8 mouse cellular contexts compared by ENCODE assay signal in genomic region chr9:102716481-102717163, GRCm38 (mm10). TPM values are rescaled to one million over a fixed set of nuclear protein-coding genes. Genes with fewer than 3 reads are reported as not detected.
DNase-seq lines count a peak whose midpoint lies in the region; ATAC-seq and TF ChIP-seq lines count a peak whose summit lies in the region.

Amotl2 (plus strand) TSS chr9:102716672.

- intact Hi-C loops in heart, postnatal 14 days (cut with DNase I): loop anchor here (1.0 to 5.0 kb wide), 2 partner anchors 63 to 151 kb away; no protein-coding TSS in a partner anchor

- TF ChIP-seq POLR2A in thymus, adult 2 months (IDR thresholded peaks at IDR 0.05; ENCODE audit: control insufficient read depth, extremely low read depth, insufficient read depth, low read length, poor library complexity): no peak
- TF ChIP-seq POLR2A in embryonic fibroblast, embryonic 13.5 days (IDR thresholded peaks at IDR 0.05; ENCODE audit: low read depth, low read length): peak; percentile 45; the same call in 1 of the 2 replicates

- peak within 1 kb of the TSS; percentile 34 for H3K4me3 ChIP-seq in thymus, adult 2 months (ENCODE audit: control insufficient read depth, insufficient read depth, low read length)
- peak within 1 kb of the TSS; percentile 50 for H3K4me3 ChIP-seq in embryonic fibroblast, embryonic 13.5 days (ENCODE audit: insufficient read depth, low read length)
- peak within 1 kb of the TSS; percentile 86 for H3K4me3 ChIP-seq in limb, embryonic 12.5 days (replicated peaks)
- H3K4me3 ChIP-seq in stomach, embryonic 16.5 days (replicated peaks; ENCODE audit: low read length): peak within 1 kb of the TSS; percentile 82

- peak within 1 kb of the TSS; percentile 84 for H3K4me2 ChIP-seq in limb, embryonic 12.5 days
- H3K4me2 ChIP-seq in stomach, embryonic 16.5 days (ENCODE audit: low read depth, low read length): peak within 1 kb of the TSS; percentile 94

- no peak for TF ChIP-seq CTCF in thymus, adult 2 months (IDR thresholded peaks at IDR 0.05; ENCODE audit: borderline replicate concordance, control insufficient read depth, extremely low read depth, insufficient read depth, low read length, poor library complexity)
- no peak for TF ChIP-seq CTCF in embryonic fibroblast, embryonic 13.5 days (IDR thresholded peaks at IDR 0.05; ENCODE audit: borderline replicate concordance, insufficient read depth, low read length)

- 24% methylated on average over 22 of the region's 22 CpGs for WGBS in thymus, adult 2 months
- WGBS in limb, embryonic 12.5 days: 3% methylated on average over 22 of the region's 22 CpGs
- 15% methylated on average over 22 of the region's 22 CpGs for WGBS in stomach, embryonic 16.5 days

- peak within 1 kb of the TSS; percentile 96 for H3K9ac ChIP-seq in limb, embryonic 12.5 days (replicated peaks)
- H3K9ac ChIP-seq in stomach, embryonic 16.5 days (ENCODE audit: low read length): peak within 1 kb of the TSS; percentile 91

- H3K9me3 ChIP-seq in limb, embryonic 12.5 days: no peaks in the 10 kb centered on the region
- no peaks in the 10 kb centered on the region for H3K9me3 ChIP-seq in stomach, embryonic 16.5 days (replicated peaks; ENCODE audit: control insufficient read depth, low read length)

- no peak within 1 kb of the TSS for H3K27ac ChIP-seq in thymus, adult 2 months (ENCODE audit: control insufficient read depth, insufficient read depth, low read length)
- H3K27ac ChIP-seq in embryonic fibroblast, embryonic 13.5 days (ENCODE audit: insufficient read depth, low read length): peak within 1 kb of the TSS; percentile 90
- peak within 1 kb of the TSS; percentile 98 for H3K27ac ChIP-seq in limb, embryonic 12.5 days
- peak within 1 kb of the TSS; percentile 96 for H3K27ac ChIP-seq in stomach, embryonic 16.5 days (ENCODE audit: low read length)

- H3K4me1 ChIP-seq in thymus, adult 2 months (replicated peaks; ENCODE audit: control insufficient read depth, insufficient read depth, low read length): no peaks in the 10 kb centered on the region
- H3K4me1 ChIP-seq in embryonic fibroblast, embryonic 13.5 days (ENCODE audit: control insufficient read depth, insufficient read depth, low read length): peaks cover 15% of the 10 kb centered on the region
- H3K4me1 ChIP-seq in limb, embryonic 12.5 days (replicated peaks): peaks cover 61% of the 10 kb centered on the region
- peaks cover 43% of the 10 kb centered on the region for H3K4me1 ChIP-seq in stomach, embryonic 16.5 days (ENCODE audit: control insufficient read depth, insufficient read depth, low read length)

- no peak for DNase-seq in thymus, adult 2 months
- no peak for DNase-seq in thymus, postnatal 14 days
- DNase-seq in heart, postnatal 14 days: no peak
- DNase-seq in cerebellum, postnatal 25 days: no peak
- no peak for DNase-seq in ovary, adult 18-20 months (ENCODE audit: low spot score)

- no peak; the same call in 1 of the 2 replicates for ATAC-seq in limb, embryonic 12.5 days (ENCODE audit: insufficient number of reproducible peaks, insufficient read depth, low FRiP score, low TSS enrichment, low read depth)
- no peak for ATAC-seq in stomach, embryonic 16.5 days (ENCODE audit: insufficient read depth, low FRiP score)

- H3K27me3 ChIP-seq in thymus, adult 2 months (ENCODE audit: control insufficient read depth, insufficient read depth, low read length): peaks cover 9% of the 10 kb centered on the region; the same call in 1 of the 2 replicates
- no peaks in the 10 kb centered on the region for H3K27me3 ChIP-seq in limb, embryonic 12.5 days
- no peaks in the 10 kb centered on the region for H3K27me3 ChIP-seq in stomach, embryonic 16.5 days (ENCODE audit: control insufficient read depth, insufficient read depth, low read length)

- no peaks in the 10 kb centered on the region for H3K36me3 ChIP-seq in thymus, adult 2 months (ENCODE audit: control insufficient read depth, insufficient read depth, low read length)
- H3K36me3 ChIP-seq in limb, embryonic 12.5 days: peaks cover 20% of the 10 kb centered on the region
- H3K36me3 ChIP-seq in stomach, embryonic 16.5 days (ENCODE audit: control insufficient read depth, insufficient read depth, low read length): peaks cover 8% of the 10 kb centered on the region

RNA-seq across cellular contexts. Expression of gene Amotl2, which starts in this region (rescaled TPM):
- 6.7 and 7.2 TPM in 2 replicates for polyA plus RNA-seq in thymus, adult 2 months (2012; rRNA removed)
- polyA plus RNA-seq in embryonic fibroblast, embryonic 13.5 days (2011; ENCODE audit: insufficient read length, low read depth, missing spikeins): 135 and 188 TPM in 2 replicates
- 10 to 100 TPM; 61.6 to 64.6 TPM for total RNA-seq in heart, postnatal 14 days (2021)
- polyA plus RNA-seq in limb, embryonic 12.5 days (2016; fragmentation: Nextera tagmentation; extraction: Ambion mirVana): 73.1 and 73.9 TPM in 2 replicates
- 21.1 and 26.3 TPM in 2 replicates for polyA plus RNA-seq in stomach, embryonic 16.5 days (2015; fragmentation: Nextera tagmentation; extraction: Ambion mirVana)

Comparison
In these comparisons a context has a peak if more than half of its experiments do, and no peak if none do; other contexts are left out.
1. H3K4me3 ChIP-seq: peak in every context shown above with its lines; median percentile 86 in limb, embryonic 12.5 days; 82 in stomach, embryonic 16.5 days; 50 in embryonic fibroblast, embryonic 13.5 days; 34 in thymus, adult 2 months.